Mouse (Mus musculus): ENCODE measurements around the gene Gdf7. TPM values are rescaled to one million over a fixed set of nuclear protein-coding genes. Genes with fewer than 3 reads are reported as not detected.

Gdf7 gene
- polyA plus RNA-seq, 1 experiment from 2014 or later, result 0.19 TPM

DNA sequence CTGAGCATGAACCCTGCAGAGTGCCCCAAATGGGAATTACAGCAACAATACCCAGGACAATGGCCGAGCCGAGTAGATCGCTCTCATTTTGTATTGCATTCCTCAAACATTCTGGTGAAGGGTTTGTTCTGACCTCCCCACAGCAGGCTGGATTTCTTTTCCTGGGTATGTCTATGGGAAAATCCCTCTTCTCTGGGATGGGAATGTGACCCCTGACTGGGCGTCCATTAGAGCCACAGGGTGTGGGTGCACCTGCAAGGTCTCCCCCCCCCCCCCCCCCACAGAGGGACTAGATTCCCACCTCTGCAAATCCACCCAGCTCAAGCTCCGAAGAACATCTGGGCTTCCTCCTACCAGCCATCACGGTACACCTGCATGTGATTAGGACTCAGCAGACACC, 12.7 kb downstream of the Gdf7 start:
- Histone ChIP-seq H3K27ac (replicated peaks) (no peak overlapping the region), H3K27me3 (no peaks in the 10 kb centered on the region), H3K4me1 (peaks cover 7% of the 10 kb centered on the region), H3K9me3 (no peaks in the 10 kb centered on the region), H3K4me2 (replicated peaks) (no peak overlapping the region), H3K4me3 (no peak overlapping the region), H3K36me3 (no peaks in the 10 kb centered on the region), H3K9ac (replicated peaks) (no peak overlapping the region)
- WGBS, result 65% methylated on average over 6 of the region's 6 CpGs
- ATAC-seq (replicated peaks), result no peak

DNA sequence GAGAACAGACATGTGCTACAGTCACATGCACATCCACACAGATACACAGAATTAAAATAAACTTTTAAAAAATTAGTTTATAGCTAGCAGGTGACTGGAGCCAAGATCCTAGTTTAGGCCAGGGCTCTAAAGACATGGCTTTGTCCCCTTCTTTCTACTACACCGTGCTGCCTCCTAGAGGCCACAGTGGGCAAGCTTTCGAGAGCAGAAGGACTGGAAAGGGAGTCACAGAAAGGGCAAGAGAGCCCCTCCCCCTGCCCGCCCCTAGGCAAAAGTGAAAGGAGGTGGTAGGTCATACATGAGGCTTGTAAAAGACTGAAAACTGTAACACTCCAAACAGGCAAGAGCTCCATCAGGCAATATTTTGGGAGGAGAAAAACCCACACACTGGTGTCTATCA, 13.8 kb downstream of the Gdf7 start:
- H3K4me3 ChIP-seq, result no peak overlapping the region
- H3K4me1 ChIP-seq, result peaks cover 7% of the 10 kb centered on the region
- H3K36me3 ChIP-seq, result no peaks in the 10 kb centered on the region
- no peak overlapping the region for H3K9ac ChIP-seq (replicated peaks)
- no peaks in the 10 kb centered on the region for H3K27me3 ChIP-seq
- WGBS, result 75% methylated on average over 3 of the region's 3 CpGs
- ATAC-seq (replicated peaks), result no peak
- H3K27ac ChIP-seq (replicated peaks), result no peak overlapping the region
- H3K4me2 ChIP-seq (replicated peaks), result no peak overlapping the region
- H3K9me3 ChIP-seq, result no peaks in the 10 kb centered on the region

DNA sequence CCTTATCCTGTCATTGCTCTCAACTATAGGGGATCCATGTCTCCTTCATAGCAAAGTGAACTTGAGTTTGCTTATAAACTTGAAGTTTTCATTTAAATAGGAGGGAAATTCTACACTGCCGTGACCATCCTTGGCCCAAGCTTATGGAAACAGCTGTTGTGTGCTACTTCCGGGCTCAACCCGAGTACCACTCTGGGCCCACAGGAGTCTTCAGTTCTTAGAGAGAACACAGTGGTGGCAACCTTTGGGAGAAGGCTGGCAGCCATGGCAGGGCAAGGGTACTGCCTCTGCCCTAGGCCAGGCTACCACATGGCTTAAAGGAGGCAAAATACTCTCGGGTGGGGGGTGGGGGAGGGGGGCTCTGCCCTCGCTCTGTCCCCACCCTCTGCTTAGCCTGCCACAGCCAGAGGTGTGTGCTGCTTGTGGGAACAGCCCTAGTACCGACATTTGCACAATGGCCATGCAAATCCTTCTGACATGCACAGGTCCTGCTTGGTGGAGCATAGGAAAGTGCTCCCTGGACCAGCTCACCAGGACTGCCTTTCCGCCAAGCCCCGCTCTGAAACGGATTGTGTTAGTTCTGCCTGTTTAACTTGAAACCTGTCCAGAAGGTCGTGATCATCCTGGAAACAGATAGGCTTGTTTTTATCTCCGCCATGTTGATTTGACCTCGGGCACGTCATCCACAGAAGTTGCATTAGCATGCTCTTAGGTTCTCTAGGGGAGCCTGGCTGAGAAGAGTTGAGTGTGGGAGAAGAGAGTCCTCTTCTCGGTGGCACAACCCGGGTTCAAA, 20.3 kb downstream of the Gdf7 start:
- no peaks in the 10 kb centered on the region for H3K27me3 ChIP-seq
- no peak for ATAC-seq (replicated peaks)
- H3K4me1 ChIP-seq, result no peaks in the 10 kb centered on the region

DNA sequence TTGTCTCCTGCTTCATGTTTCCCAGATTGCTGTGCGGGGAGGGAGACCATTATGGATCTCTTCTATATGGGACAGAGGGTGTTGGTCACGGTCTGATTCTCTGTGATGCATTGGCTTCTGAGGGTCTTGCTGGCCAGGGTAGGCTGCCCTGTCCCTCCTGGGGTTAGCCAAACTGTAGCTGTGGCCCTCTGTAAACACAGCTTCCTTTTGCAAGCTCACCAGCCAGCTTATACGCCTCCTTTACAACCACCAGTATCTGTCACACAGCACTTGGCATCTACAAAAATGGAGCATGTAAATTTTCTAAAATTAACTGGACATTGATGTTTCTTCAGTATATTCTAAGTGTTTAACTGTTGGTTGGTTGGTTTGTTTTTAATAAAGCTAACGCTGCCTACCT, 26.3 kb downstream of the Gdf7 start:
- no peak for ATAC-seq (replicated peaks)
- Histone ChIP-seq H3K4me1 (no peaks in the 10 kb centered on the region), H3K27ac (replicated peaks) (no peak overlapping the region), H3K36me3 (no peaks in the 10 kb centered on the region), H3K27me3 (no peaks in the 10 kb centered on the region), H3K9me3 (no peaks in the 10 kb centered on the region), H3K4me2 (replicated peaks) (no peak overlapping the region), H3K9ac (replicated peaks) (no peak overlapping the region), H3K4me3 (no peak overlapping the region)
- 92% methylated on average over 4 of the region's 4 CpGs for WGBS

More for the DNA sequence above, 20.3 kb downstream of the Gdf7 start:
- WGBS, result 87% methylated on average over 15 of the region's 15 CpGs
- Histone ChIP-seq H3K4me2 (replicated peaks) (no peak overlapping the region), H3K9ac (replicated peaks) (no peak overlapping the region), H3K27ac (replicated peaks) (no peak overlapping the region), H3K4me3 (no peak overlapping the region), H3K9me3 (no peaks in the 10 kb centered on the region), H3K36me3 (no peaks in the 10 kb centered on the region)

DNA sequence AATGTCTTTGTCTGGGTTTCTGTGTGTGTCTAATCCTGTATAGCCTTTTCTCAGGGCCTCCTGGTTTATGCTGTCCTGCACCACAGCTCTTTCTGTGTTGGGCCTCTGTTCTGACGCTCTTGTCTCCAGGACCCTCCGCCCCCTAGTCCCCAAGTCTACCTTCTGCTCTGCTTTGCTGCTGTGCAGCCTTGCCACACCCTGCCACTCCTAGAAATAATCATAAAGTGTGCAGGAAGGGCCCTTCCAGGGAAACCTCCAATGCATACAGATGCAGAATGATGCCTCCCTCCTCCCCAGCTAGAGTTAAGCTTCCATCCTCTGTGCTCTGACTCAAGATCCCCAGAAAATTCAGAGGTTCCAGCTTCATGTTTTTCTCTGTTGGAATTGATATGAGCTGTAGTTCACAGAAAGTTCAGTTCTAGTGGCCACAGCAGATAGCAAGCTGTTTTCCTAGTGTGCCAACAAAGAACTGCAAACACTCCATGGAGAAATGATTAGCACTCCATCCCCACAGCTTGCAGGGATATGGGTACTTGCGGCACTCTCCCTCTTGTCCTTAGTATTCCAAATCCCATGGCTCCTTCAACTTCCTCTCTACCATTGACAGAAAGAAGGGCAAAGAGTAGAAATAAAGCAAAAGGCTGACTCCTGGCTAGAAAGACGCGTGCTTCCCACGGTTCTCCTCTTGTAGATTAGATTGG, 28.1 kb downstream of the Gdf7 start:
- Histone ChIP-seq H3K4me1 (no peaks in the 10 kb centered on the region), H3K9ac (replicated peaks) (no peak overlapping the region), H3K36me3 (no peaks in the 10 kb centered on the region; the same call in 1 of the 2 replicates), H3K4me3 (no peak overlapping the region), H3K27me3 (no peaks in the 10 kb centered on the region), H3K4me2 (replicated peaks) (no peak overlapping the region), H3K9me3 (no peaks in the 10 kb centered on the region), H3K27ac (replicated peaks) (no peak overlapping the region)
- 95% methylated on average over 6 of the region's 6 CpGs for WGBS
- no peak for ATAC-seq (replicated peaks)

DNA sequence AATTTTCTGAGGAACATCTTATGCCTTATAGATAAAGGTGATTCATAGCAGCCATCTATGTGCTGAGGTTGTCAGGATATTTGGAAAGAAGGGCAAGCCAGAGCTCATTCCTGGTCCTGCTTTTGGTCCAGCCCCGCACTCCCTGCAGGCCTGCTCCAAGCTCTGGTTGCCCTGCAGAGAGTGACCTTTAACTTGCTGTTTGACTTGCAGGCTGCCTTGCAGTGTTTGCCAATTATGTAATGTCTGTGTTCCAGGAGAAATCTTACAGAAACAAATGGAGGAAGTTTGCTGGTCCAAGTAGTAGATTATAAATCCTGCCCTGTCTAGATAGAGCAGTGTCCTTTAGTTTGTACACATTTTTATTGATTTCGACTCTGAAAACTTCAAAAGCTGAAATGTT, 30.3 kb downstream of the Gdf7 start:
- H3K36me3 ChIP-seq, result no peaks in the 10 kb centered on the region; the same call in 1 of the 2 replicates
- ATAC-seq (replicated peaks), result no peak
- no peaks in the 10 kb centered on the region for H3K27me3 ChIP-seq
- no peak overlapping the region for H3K9ac ChIP-seq (replicated peaks)
- no peak overlapping the region for H3K27ac ChIP-seq (replicated peaks)
- H3K4me3 ChIP-seq, result no peak overlapping the region
- H3K4me2 ChIP-seq (replicated peaks), result no peak overlapping the region
- WGBS, result 97% methylated on average over 2 of the region's 2 CpGs
- H3K4me1 ChIP-seq, result no peaks in the 10 kb centered on the region
- no peaks in the 10 kb centered on the region for H3K9me3 ChIP-seq

DNA sequence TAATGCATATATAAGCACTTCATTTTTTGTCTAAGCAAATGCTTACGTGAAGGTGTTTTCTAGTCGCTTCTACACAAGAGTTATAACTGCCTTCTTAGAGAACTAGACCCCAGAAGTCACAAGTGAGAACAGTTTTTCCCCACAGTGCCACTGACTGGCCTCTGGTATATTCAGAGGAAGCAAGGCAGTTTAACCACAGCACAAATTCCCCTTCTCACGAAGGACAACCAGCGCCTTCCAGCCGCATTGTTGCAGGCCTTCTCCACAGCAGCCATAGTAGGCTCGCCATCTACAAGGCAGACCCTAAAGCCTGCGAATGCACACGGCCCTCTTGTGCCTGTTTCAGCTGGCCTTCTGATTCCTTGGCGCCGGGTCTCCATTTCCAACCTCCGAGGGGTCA, 32.1 kb downstream of the Gdf7 start:
- H3K9ac ChIP-seq (replicated peaks), result no peak overlapping the region
- ATAC-seq (replicated peaks), result no peak
- 96% methylated on average over 11 of the region's 11 CpGs for WGBS
- H3K9me3 ChIP-seq, result no peaks in the 10 kb centered on the region
- no peaks in the 10 kb centered on the region for H3K4me1 ChIP-seq
- no peak overlapping the region for H3K4me3 ChIP-seq
- no peaks in the 10 kb centered on the region; the same call in 1 of the 2 replicates for H3K36me3 ChIP-seq
- no peaks in the 10 kb centered on the region for H3K27me3 ChIP-seq
- no peak overlapping the region for H3K27ac ChIP-seq (replicated peaks)
- no peak overlapping the region for H3K4me2 ChIP-seq (replicated peaks)

DNA sequence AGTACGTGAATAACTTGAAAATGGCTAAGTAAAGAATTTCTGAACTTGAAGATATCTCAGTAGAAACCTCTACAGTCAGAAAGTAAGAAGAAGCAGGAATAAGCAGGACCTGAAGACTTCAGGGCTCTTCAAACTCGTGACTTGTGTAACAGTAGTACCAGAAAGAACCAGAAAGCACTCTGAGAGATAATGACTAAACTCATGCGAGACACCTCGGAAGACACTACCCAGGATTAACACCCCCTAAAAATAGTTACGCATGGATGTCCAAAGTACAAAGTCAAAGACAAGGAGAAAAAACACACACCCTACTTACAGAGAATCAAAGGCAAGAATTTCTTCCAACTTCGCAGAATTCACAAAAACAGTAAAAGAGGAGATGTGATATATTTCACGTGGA, 35.4 kb downstream of the Gdf7 start:
- ATAC-seq (replicated peaks), result no peak
- no peaks in the 10 kb centered on the region; the same call in 1 of the 2 replicates for H3K36me3 ChIP-seq
- WGBS, result 94% methylated on average over 7 of the region's 7 CpGs

DNA sequence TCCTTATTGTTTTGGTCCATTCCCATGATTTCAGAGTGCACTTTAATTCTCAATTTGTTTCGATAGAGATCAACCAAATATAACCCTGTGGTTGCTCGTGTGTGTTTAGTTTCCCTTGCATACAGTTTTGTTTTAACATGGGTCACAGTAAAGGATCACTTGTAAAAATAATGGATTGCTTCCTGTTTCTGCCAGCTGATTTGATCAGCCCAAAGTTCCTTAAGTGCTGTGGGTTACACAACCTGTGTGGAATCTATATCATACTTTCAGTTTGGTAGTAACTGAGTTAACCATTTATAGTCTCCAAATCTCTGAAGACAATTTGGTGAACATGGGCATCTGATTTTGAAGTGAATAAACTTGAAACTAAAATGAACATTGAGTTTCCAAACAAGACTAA, 41.5 kb downstream of the Gdf7 start:
- H3K27me3 ChIP-seq, result no peaks in the 10 kb centered on the region
- no peaks in the 10 kb centered on the region for H3K4me1 ChIP-seq
- no peak overlapping the region for H3K27ac ChIP-seq (replicated peaks)
- WGBS, result 87% methylated on average over 2 of the region's 2 CpGs
- ATAC-seq (replicated peaks), result no peak
- H3K36me3 ChIP-seq, result no peaks in the 10 kb centered on the region
- H3K4me2 ChIP-seq (replicated peaks), result no peak overlapping the region
- no peaks in the 10 kb centered on the region for H3K9me3 ChIP-seq
- no peak overlapping the region for H3K4me3 ChIP-seq
- H3K9ac ChIP-seq (replicated peaks), result no peak overlapping the region

More for the DNA sequence above, 35.4 kb downstream of the Gdf7 start:
- Histone ChIP-seq H3K27me3 (no peaks in the 10 kb centered on the region), H3K4me3 (no peak overlapping the region), H3K4me2 (replicated peaks) (no peak overlapping the region), H3K27ac (replicated peaks) (no peak overlapping the region), H3K4me1 (no peaks in the 10 kb centered on the region), H3K9me3 (no peaks in the 10 kb centered on the region), H3K9ac (replicated peaks) (no peak overlapping the region)

Other genes starting within 250 kb of the Gdf7 start
- 85.3 and 94.6 TPM in 2 replicates for gene Ldah, start 93.8 kb downstream of the Gdf7 start, polyA plus RNA-seq (2015; fragmentation: Nextera tagmentation; extraction: Ambion mirVana)
- 11.0 and 11.6 TPM in 2 replicates for gene Hs1bp3, start 11.5 kb upstream of the Gdf7 start, polyA plus RNA-seq (2015; fragmentation: Nextera tagmentation; extraction: Ambion mirVana)
- 73.8 and 77.6 TPM in 2 replicates for gene Rhob, start 198.1 kb upstream of the Gdf7 start, polyA plus RNA-seq (2015; fragmentation: Nextera tagmentation; extraction: Ambion mirVana)

Data from forebrain, embryonic 15.5 days (tissue).